Mouse (Mus musculus): ENCODE results near the gene Slc6a13.

DNA sequence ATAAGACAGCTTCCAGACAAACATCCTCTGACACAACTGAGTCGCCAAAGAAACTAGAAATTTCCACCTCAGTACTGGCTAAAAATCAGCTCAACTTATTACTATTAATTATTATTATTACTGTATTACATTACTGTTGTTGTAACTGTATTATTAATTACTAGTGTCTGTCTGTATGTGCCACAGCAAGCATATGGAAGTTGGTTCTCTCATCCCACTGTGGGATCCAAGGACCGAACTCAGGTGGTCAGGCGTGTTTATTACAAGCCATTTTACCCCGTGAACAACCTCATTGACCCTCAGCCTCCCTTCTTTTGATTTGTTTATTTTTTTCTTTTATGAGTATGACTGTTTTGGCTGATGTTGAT lies 28.3 kb upstream of the Slc6a13 start:
- no peak for TF ChIP-seq CTCF (IDR thresholded peaks at IDR 0.05; ENCODE audit: borderline replicate concordance, extremely low read depth, insufficient read depth, insufficient read length)
- TF ChIP-seq POLR2A (IDR thresholded peaks at IDR 0.05; ENCODE audit: borderline replicate concordance, extremely low read depth, insufficient read depth, insufficient read length, poor library complexity, severe bottlenecking), result no peak

Measured in brain, embryonic 14.5 days (tissue).